Mouse (Mus musculus) T-helper 2 cell (primary cell): Measurements from ENCODE around the gene B430305J03Rik.

Source experiments
- in situ Hi-C: fragments of 300-600 bp; cut with MboI, MseI; formaldehyde crosslinking; loops from one replicate; pipeline ENCODE4 v1.15.1; 2025; ENCODE audit warnings: high pct_unique_total_duplicates

Gene B430305J03Rik

GRCm38 (mm10) chr3:61355464-61355863 is 10.3 kb downstream of the B430305J03Rik start:
- in situ Hi-C loops = loop anchor here (25.0 kb wide), 2 partner anchors 293 to 568 kb away; no protein-coding TSS in a partner anchor

- in situ Hi-C loops = no loop called here
These were observed 16.3 kb downstream of the B430305J03Rik start for GRCm38 (mm10) chr3:61349433-61349832.

- in situ Hi-C loops = no loop called here
These were observed 17.6 kb downstream of the B430305J03Rik start for GRCm38 (mm10) chr3:61348036-61348614.

GRCm38 (mm10) chr3:61345636-61346035 is 20.1 kb downstream of the B430305J03Rik start:
- in situ Hi-C loops = no loop called here

GRCm38 (mm10) chr3:61344031-61344430 is 21.7 kb downstream of the B430305J03Rik start:
- in situ Hi-C loops = no loop called here

- in situ Hi-C loops = no loop called here
These were observed 25.4 kb downstream of the B430305J03Rik start for GRCm38 (mm10) chr3:61340321-61340720.

- in situ Hi-C loops = no loop called here
These were observed 28.5 kb downstream of the B430305J03Rik start for GRCm38 (mm10) chr3:61337230-61337629.

- in situ Hi-C loops = no loop called here
These were observed 29.5 kb downstream of the B430305J03Rik start for GRCm38 (mm10) chr3:61336205-61336604.

GRCm38 (mm10) chr3:61321632-61322031 is 44.1 kb downstream of the B430305J03Rik start:
- in situ Hi-C loops = no loop called here

- in situ Hi-C loops = no loop called here
These were observed 45.7 kb downstream of the B430305J03Rik start for GRCm38 (mm10) chr3:61320031-61320430.

- in situ Hi-C loops = no loop called here
These were observed 50.7 kb downstream of the B430305J03Rik start for GRCm38 (mm10) chr3:61315002-61315401.
